Mouse (Mus musculus): Measurements from ENCODE around the gene Fam45a. TPM values are rescaled to one million over a fixed set of nuclear protein-coding genes. Genes with fewer than 3 reads are reported as not detected.

Fam45a gene
- polyA plus RNA-seq (2015; fragmentation: Nextera tagmentation; extraction: Ambion mirVana) = 29.0 and 30.0 TPM in 2 replicates

DNA sequence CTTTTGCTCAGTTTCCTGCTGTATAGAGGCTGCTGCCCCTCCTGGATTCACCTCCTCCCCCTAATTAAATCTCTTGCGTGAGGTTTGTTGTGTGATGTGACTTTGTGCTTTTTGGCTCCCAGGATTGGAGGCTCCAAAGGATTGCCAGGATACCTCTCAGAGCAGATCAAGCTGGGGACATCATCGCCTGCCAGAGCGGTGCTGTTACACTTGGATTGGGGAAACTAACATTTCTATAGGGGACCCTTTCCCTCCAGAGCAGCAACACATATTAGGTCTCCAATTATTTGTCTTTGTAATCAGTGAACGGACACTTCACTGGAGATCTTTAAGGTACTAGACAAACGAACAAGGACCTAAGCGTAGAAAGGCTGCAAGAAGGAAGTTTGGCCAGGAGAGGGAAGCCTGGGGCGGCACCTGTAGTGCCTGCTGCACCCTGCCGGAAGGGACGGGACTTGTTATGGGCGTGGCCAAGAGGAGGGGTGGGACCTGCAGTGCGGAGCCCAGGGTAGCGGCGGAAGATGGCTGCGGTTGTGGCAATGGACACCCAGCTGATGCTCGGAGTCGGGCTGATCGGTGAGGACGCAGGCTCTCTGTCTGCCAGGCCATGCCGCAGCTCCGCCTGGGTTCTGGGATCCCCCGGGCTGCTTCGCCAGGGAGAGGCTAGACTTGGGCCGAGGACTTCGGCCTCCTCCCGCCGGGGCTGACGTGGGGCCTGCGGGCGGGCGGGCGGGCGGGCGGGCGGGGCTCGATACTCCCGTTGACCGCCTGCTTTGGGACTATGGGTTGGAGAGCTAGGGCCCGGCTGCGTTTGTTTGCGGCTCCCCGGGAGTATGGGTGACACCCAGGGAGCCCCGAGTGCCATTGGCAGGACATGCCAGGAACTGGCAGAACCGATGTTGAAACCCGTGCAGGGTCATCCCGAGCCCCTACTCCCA is at the start of gene Fam45a:
Gene Fam45a (plus strand): TSS at position 488 of the 938 bp plus-strand sequence.
- H3K4me2 ChIP-seq = peak within 1 kb of the TSS; percentile 79
- H3K9me3 ChIP-seq (replicated peaks) = no peaks in the 10 kb centered on the region
- H3K27me3 ChIP-seq = no peaks in the 10 kb centered on the region
- H3K4me1 ChIP-seq = peaks cover 12% of the 10 kb centered on the region
- peak within 1 kb of the TSS; percentile 77 for H3K9ac ChIP-seq
- H3K27ac ChIP-seq = peak within 1 kb of the TSS; percentile 78
- peak within 1 kb of the TSS; percentile 77 for H3K4me3 ChIP-seq (replicated peaks)
- H3K36me3 ChIP-seq = peaks cover 11% of the 10 kb centered on the region
- ATAC-seq (replicated peaks; ENCODE audit: low FRiP score) = peak; percentile 100
- WGBS = 2% methylated on average over 45 of the region's 45 CpGs

DNA sequence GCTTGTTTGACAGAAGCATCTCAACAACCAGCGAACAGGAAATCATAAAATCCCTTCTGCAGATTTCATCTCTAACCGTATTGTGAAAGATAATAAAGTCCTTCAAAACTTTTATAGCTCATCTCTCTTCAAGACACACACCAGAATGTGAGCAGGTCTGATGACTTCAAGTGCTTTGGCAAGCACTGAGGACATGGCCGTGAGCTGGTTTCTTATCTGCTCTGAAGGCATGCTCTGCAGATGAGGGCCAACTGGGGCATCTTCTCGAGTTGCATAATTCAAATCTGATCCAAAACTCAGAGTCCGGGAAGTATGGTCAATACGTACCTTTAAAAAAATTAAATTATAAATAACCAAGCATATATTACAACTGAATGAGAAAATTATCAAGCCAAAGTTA is 38.0 kb upstream of the Fam45a start:
- Histone ChIP-seq H3K4me3 (replicated peaks) (no peak overlapping the region), H3K9me3 (replicated peaks) (no peaks in the 10 kb centered on the region), H3K4me1 (no peaks in the 10 kb centered on the region), H3K27ac (no peak overlapping the region), H3K36me3 (peaks cover 85% of the 10 kb centered on the region), H3K4me2 (no peak overlapping the region), H3K9ac (no peak overlapping the region), H3K27me3 (no peaks in the 10 kb centered on the region)
- WGBS = 89% methylated on average over 6 of the region's 6 CpGs
- no peak for ATAC-seq (replicated peaks; ENCODE audit: low FRiP score)

DNA sequence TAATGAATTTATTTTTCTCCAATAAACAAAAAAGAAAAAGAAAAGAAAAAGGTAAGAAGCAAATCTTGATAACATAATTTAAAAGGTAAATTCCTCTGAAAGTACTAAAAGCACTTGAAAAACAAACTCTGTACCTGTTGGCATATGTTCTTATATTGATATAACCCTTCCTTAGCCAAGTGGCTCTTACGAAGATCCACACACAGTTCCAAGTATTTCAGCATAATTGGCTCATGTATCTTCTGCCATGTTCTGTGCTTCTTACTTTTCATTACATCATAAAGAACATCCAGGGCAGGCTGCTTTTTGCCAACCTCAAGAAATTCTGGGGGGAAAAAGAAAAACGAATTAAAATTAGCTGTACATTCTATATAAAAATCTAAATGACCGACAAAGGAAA is 29.4 kb upstream of the Fam45a start:
- no peaks in the 10 kb centered on the region for H3K27me3 ChIP-seq
- ATAC-seq (replicated peaks; ENCODE audit: low FRiP score) = no peak
- no peak overlapping the region for H3K27ac ChIP-seq
- H3K4me1 ChIP-seq = peaks cover 11% of the 10 kb centered on the region
- peaks cover 43% of the 10 kb centered on the region for H3K36me3 ChIP-seq
- no peak overlapping the region for H3K4me3 ChIP-seq (replicated peaks)
- H3K9ac ChIP-seq = no peak overlapping the region
- no peak overlapping the region for H3K4me2 ChIP-seq
- no peaks in the 10 kb centered on the region for H3K9me3 ChIP-seq (replicated peaks)
- WGBS = 88% methylated on average over 3 of the region's 3 CpGs

DNA sequence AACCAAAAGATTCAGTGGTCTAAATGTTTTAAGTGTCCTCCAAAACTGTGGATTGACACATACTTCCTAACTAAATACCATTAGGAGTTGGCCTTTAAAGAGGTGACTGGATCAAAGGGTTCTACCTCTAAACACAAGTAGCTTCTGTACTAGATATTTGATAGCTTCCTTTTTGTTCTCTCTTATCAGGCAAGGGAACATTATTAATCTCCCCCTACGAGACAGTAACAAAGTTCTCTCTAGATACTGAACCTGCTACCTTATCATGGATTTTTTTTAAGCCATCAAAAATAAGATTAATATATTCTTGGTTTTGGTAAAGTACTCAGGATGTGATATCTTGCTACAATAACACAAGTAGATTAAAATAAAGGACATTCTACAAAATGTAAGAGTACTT is 26.7 kb upstream of the Fam45a start:
- 42% methylated on average over 1 of the region's 1 CpGs for WGBS
- peaks cover 25% of the 10 kb centered on the region for H3K36me3 ChIP-seq
- H3K9me3 ChIP-seq (replicated peaks) = no peaks in the 10 kb centered on the region
- peaks cover 20% of the 10 kb centered on the region for H3K4me1 ChIP-seq
- H3K9ac ChIP-seq = no peak overlapping the region
- no peak for ATAC-seq (replicated peaks; ENCODE audit: low FRiP score)
- H3K27ac ChIP-seq = no peak overlapping the region
- H3K4me2 ChIP-seq = no peak overlapping the region
- no peak overlapping the region for H3K4me3 ChIP-seq (replicated peaks)
- no peaks in the 10 kb centered on the region for H3K27me3 ChIP-seq

DNA sequence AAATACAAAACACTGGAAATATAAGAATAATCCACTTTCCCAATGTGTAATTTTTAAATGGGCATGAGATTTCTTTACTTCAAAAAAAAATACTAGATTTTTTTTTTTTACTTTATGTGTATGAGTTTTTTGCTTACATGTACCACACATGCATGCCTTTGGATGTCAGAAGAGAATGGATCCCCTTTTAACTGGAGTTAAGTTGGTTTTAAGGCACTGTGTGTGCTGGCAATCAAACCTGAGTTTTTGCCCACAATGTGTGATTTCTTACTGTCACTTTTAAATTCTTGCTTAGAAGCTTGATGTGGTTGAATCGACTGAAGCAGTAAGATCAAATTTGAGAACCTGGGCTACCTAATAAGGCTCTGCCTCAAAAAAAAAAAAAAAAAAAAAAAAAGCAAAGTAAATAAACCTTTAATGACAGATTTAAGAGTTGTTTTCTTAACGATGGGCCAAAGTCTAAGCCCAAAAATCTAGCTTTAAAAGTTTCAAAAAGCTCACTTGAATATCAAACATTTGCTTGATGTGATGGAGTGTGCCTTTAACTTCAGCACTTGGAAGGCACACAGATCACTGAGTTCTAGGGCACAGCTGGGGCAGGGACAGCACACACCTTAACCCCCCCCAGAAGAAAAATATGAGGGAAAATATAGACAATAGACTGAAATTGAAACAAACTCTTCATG is 23.8 kb upstream of the Fam45a start:
- peak overlapping the region; percentile 26 for H3K4me3 ChIP-seq (replicated peaks)
- peaks cover 23% of the 10 kb centered on the region for H3K4me1 ChIP-seq
- 11% methylated on average over 2 of the region's 2 CpGs for WGBS
- peak overlapping the region; percentile 67 for H3K4me2 ChIP-seq
- no peaks in the 10 kb centered on the region for H3K9me3 ChIP-seq (replicated peaks)
- H3K27ac ChIP-seq = no peak overlapping the region
- no peak for ATAC-seq (replicated peaks; ENCODE audit: low FRiP score)
- H3K27me3 ChIP-seq = no peaks in the 10 kb centered on the region
- H3K9ac ChIP-seq = no peak overlapping the region
- H3K36me3 ChIP-seq = 0 out of 2 replicates have a peak, but pooled peaks cover 7% of the 10 kb centered on the region

DNA sequence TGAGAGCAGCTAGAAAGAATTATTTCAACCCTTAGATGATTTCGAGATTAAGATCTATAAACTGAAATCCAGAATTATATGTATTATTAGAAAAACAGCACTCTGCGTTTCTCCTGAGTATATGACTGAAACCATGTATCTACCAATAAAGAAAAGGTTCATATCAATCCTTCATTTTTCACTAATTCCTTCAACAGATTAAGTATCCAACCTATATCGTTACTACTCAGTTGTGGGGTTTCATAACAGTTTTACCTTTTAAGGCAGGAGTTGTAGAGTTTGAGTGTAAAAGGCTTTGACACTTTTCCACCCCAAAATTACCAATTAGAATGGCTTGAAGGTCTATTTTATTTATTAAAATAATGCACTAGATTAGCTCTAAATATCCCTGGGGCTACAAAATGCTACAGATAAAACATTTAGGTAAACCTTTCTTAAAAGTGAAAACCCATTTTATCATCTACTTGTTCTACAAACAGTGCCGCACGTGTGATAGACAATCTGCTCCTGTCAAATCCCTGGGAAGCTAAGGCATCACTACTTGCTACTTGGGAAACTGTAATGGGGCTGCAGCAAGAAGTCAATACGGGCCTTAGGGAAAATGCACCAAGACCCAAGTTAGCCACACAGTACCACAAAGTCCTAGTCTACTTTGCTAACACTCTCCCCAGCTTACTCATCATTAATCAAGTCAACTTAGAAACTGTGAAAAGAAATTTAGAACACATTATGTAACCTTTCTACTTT is 23.0 kb upstream of the Fam45a start:
- WGBS = 22% methylated on average over 6 of the region's 6 CpGs
- 0 out of 2 replicates have a peak, but pooled peaks cover 3% of the 10 kb centered on the region for H3K36me3 ChIP-seq
- peak overlapping the region; percentile 64 for H3K4me3 ChIP-seq (replicated peaks)
- peak overlapping the region; percentile 31; the same call in 1 of the 2 replicates for H3K9ac ChIP-seq
- H3K27ac ChIP-seq = no peak overlapping the region
- no peaks in the 10 kb centered on the region for H3K9me3 ChIP-seq (replicated peaks)
- ATAC-seq (replicated peaks; ENCODE audit: low FRiP score) = no peak
- no peaks in the 10 kb centered on the region for H3K27me3 ChIP-seq
- peak overlapping the region; percentile 67 for H3K4me2 ChIP-seq
- peaks cover 23% of the 10 kb centered on the region for H3K4me1 ChIP-seq

DNA sequence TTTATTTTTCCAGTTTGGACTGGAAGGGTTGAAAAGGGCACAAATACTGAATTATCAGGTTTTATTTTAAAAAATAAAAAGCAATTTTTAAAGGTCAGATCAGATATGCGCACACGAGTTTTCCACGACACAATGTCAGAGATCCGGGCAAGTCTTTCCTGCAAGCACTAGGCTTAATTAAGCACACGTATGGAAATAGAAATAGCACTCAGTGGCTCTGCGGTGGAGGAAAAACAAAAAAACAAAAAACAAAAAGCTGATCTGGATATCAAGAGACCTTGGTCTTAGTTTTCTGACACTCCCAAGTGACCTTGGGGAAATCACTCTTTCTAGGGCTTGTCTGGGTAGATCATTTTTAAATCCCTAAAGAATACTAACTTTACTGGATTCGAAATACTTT is 21.9 kb upstream of the Fam45a start:
- Histone ChIP-seq H3K27ac (peak overlapping the region; percentile 99), H3K4me3 (replicated peaks) (peak overlapping the region; percentile 64), H3K27me3 (no peaks in the 10 kb centered on the region), H3K9ac (peak overlapping the region; percentile 99), H3K4me2 (peak overlapping the region; percentile 67), H3K4me1 (peaks cover 23% of the 10 kb centered on the region), H3K36me3 (no peaks in the 10 kb centered on the region), H3K9me3 (replicated peaks) (no peaks in the 10 kb centered on the region)
- whole genome bisulfite sequencing = under 1% methylated on average over 7 of the region's 7 CpGs
- ATAC-seq (replicated peaks; ENCODE audit: low FRiP score) = no peak

DNA sequence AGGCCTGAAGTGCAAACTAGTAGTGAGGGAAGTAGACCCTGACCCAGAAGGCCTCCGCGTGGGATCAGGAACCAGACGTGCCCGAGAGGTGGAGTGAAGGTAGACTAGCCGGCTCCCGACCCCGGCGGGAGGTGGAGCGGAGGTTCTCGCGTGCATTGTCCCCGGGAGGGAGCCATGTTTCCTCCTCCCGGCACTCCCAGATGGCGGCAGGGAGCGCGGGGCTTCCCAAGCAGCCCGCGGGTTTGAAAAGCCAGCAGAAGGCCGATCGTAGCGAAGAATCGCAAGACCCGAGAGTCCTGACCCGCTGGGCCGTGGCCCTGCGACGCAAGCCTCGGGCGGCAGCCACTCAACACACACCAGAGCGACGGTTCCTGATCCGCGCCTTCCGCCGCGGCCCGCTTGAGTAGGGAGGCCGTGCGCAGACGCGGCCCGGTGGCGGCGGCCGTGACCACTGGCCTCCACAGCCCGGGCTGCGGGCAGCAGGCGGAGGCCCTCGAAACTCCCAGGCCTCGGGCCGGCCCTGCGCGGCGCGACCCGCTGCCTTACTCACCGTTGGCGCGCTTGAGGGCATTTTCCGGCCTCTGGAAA is 21.4 kb upstream of the Fam45a start:
- peaks cover 23% of the 10 kb centered on the region for H3K4me1 ChIP-seq
- peak overlapping the region; percentile 67 for H3K4me2 ChIP-seq
- H3K36me3 ChIP-seq = no peaks in the 10 kb centered on the region
- H3K9me3 ChIP-seq (replicated peaks) = no peaks in the 10 kb centered on the region
- peak overlapping the region; percentile 99 for H3K27ac ChIP-seq
- peak overlapping the region; percentile 99 for H3K9ac ChIP-seq
- no peaks in the 10 kb centered on the region for H3K27me3 ChIP-seq
- peak overlapping the region; percentile 64 for H3K4me3 ChIP-seq (replicated peaks)
- peak; percentile 81 for ATAC-seq (replicated peaks; ENCODE audit: low FRiP score)
- WGBS = under 1% methylated on average over 59 of the region's 60 CpGs

DNA sequence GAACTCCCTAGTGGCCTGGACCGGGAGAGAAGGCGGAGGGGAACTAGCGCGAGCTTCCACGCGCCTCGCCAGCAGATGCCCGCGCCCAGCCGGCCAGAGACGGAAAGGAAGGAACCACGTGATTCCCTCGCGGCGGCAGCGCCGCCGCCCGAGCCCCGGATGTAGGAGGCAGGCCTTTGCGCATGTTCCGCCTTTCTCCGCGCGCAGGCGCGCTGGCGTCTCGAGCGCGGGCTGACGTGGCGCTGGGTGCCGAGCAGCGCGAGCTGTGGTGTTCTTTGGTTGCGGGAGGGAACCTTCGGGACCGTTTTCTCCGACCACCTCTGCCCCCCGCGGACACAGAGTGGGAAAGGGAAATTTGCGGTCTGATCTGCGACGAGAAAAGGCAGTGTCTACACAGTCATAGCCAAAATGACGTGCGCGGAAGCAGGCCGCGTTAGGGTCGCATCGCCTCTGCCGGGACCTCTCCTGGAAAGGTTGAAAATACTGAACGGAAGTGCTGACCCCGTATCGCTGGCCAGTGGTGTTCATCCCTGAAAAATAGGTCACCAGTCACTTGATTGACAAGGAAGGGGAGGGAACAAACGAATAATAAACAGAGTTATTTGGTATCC is 20.7 kb upstream of the Fam45a start, which contains the start of gene Eif3a:
Gene Eif3a (minus strand): TSS at position 108 of the 611 bp plus-strand sequence.
- H3K4me2 ChIP-seq = peak within 1 kb of the TSS; percentile 67
- no peaks in the 10 kb centered on the region for H3K9me3 ChIP-seq (replicated peaks)
- peak within 1 kb of the TSS; percentile 64 for H3K4me3 ChIP-seq (replicated peaks)
- peak; percentile 96 for ATAC-seq (replicated peaks; ENCODE audit: low FRiP score)
- peak within 1 kb of the TSS; percentile 99 for H3K27ac ChIP-seq
- H3K27me3 ChIP-seq = no peaks in the 10 kb centered on the region
- peaks cover 23% of the 10 kb centered on the region for H3K4me1 ChIP-seq
- peak within 1 kb of the TSS; percentile 99 for H3K9ac ChIP-seq
- WGBS = under 1% methylated on average over 57 of the region's 57 CpGs
- H3K36me3 ChIP-seq = no peaks in the 10 kb centered on the region

DNA sequence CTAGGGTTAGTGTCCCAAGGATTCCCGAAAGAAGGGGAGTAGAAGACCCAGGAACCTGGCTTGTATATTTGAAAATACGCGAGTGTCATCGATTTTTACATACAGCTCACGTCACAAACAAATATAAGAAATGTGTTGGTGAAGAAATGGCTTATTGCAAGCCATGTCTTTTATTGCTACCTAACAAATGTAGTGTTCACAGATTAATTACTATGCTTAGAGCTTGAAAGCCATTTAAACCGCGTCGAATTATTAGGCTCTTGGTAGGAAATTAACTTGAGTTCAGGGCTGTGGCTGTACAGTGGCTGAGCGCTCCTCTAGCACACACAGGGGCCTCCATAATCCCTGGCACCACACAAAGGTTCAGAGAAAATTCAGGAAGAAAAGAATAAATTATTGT is 20.2 kb upstream of the Fam45a start:
- H3K27ac ChIP-seq = peak overlapping the region; percentile 99
- WGBS = 16% methylated on average over 9 of the region's 9 CpGs
- H3K9ac ChIP-seq = peak overlapping the region; percentile 99
- peaks cover 19% of the 10 kb centered on the region for H3K4me1 ChIP-seq
- ATAC-seq (replicated peaks; ENCODE audit: low FRiP score) = no peak
- H3K4me3 ChIP-seq (replicated peaks) = peak overlapping the region; percentile 64
- peak overlapping the region; percentile 67 for H3K4me2 ChIP-seq
- no peaks in the 10 kb centered on the region for H3K36me3 ChIP-seq
- H3K9me3 ChIP-seq (replicated peaks) = no peaks in the 10 kb centered on the region
- no peaks in the 10 kb centered on the region for H3K27me3 ChIP-seq

DNA sequence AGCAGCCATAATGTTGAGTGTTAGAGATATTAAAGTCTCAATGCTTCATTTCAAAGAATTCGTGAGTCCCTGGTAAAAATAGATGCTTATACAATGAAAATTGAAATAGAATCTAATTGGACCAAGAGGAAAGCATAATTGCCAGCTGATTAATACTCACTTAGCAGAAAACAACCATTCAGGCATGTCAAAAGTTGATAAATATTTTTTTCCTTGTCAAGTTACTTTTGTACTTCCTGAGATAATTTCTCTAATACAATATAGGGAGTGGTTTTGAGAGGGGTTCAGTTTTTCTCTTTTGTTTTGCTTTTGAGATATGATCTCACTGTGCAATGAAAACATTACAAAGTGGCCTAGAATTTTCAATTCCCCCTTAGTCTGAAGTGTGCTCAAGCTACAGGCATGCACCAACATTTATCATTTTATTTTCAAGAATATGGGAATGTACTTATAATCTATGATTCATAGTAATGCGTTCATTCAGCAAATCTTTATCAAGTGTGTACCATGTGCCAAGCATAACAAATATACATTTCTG is 18.1 kb upstream of the Fam45a start:
- Histone ChIP-seq H3K9me3 (replicated peaks) (no peaks in the 10 kb centered on the region), H3K9ac (no peak overlapping the region), H3K4me3 (replicated peaks) (no peak overlapping the region), H3K36me3 (no peaks in the 10 kb centered on the region), H3K27me3 (no peaks in the 10 kb centered on the region), H3K4me1 (peaks cover 8% of the 10 kb centered on the region; the same call in 1 of the 2 replicates), H3K27ac (no peak overlapping the region), H3K4me2 (no peak overlapping the region)
- 85% methylated on average over 2 of the region's 2 CpGs for WGBS
- no peak for ATAC-seq (replicated peaks; ENCODE audit: low FRiP score)

All from kidney, embryonic 15.5 days (tissue).